Mouse (Mus musculus): Measurements from ENCODE around the gene Slc1a1. TPM values are rescaled to one million over a fixed set of nuclear protein-coding genes. Genes with fewer than 3 reads are reported as not detected.
A peak's percentile ranks its signal among the peaks of the same experiment; 100 is the strongest.

Gene Slc1a1
- total RNA-seq (2014; rRNA removed) (0.27 TPM in 1 of 2 replicates, not detected in the other), polyA plus RNA-seq (2012; rRNA removed) (not detected in 2 replicates)

DNA sequence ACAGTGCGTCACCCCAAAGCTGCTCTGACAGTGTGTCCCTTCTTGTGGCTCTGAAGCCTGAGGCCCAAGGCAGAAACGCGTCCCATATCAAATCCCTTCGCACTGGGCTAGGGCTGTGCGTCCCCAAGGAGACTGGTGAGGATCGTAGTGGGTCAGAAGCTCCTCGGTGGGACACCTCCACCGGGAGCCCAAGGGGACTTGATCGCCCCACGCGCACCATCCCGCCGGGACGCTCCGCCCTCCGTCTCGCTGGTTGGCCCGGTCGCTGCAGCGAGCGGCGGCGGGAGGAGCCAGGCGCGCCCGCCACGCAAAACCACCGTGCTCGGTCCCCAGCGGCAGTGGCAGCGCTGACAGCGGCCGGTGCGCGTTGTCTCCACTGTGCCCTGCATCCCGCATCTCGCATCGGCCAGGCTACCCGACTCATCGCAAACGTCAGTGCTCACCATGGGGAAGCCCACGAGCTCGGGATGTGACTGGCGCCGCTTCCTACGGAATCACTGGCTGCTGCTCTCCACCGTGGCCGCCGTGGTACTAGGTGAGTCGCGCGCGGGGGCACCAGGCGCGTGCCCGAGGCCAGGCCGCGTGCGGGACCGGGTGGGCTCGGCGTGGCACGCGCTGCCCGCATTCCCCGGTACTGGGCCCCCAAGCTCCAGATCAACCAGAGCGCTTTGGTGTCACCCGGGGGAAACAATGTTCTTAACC is at the start of gene Slc1a1:
Gene Slc1a1, plus strand, starts transcription at position 252 of the 702 bp plus-strand sequence.
- WGBS, result 1% methylated on average over 67 of the region's 68 CpGs

GRCm38 (mm10) chr19:28790196-28790595 is 44.7 kb upstream of the Slc1a1 start:
- no peaks in the 10 kb centered on the region for H3K36me3 ChIP-seq (ENCODE audit: control insufficient read depth, insufficient read depth, low read length)
- no peaks in the 10 kb centered on the region for H3K79me2 ChIP-seq (ENCODE audit: control insufficient read depth, insufficient read depth, low read length)
- 70% methylated on average over 1 of the region's 1 CpGs for WGBS
- H3K27me3 ChIP-seq (ENCODE audit: control insufficient read depth, insufficient read depth, low read length), result no peaks in the 10 kb centered on the region
- no peak overlapping the region for H3K4me3 ChIP-seq (ENCODE audit: insufficient read depth, low read depth, low read length)
- H3K27ac ChIP-seq (replicated peaks; ENCODE audit: insufficient read depth, low read depth, low read length), result no peak overlapping the region
- H3K4me1 ChIP-seq (ENCODE audit: control insufficient read depth, insufficient read depth, low read length), result no peaks in the 10 kb centered on the region
- no peak for TF ChIP-seq CTCF (IDR thresholded peaks at IDR 0.05; ENCODE audit: low read depth, low read length)
- H3K9ac ChIP-seq (ENCODE audit: low read depth, low read length), result no peak overlapping the region
- DNase-seq (ENCODE audit: extremely low read depth, low read depth, low spot score), result no peak

More for the DNA sequence above, at the start of gene Slc1a1:
- H3K4me1 ChIP-seq (ENCODE audit: control insufficient read depth, insufficient read depth, low read length), result peaks cover 3% of the 10 kb centered on the region; the same call in 1 of the 2 replicates
- peak within 1 kb of the TSS; percentile 74 for H3K4me3 ChIP-seq (ENCODE audit: insufficient read depth, low read depth, low read length)
- H3K27me3 ChIP-seq (ENCODE audit: control insufficient read depth, insufficient read depth, low read length), result peaks cover 7% of the 10 kb centered on the region
- no peaks in the 10 kb centered on the region for H3K36me3 ChIP-seq (ENCODE audit: control insufficient read depth, insufficient read depth, low read length)
- no peak for DNase-seq (ENCODE audit: extremely low read depth, low read depth, low spot score)
- H3K27ac ChIP-seq (replicated peaks; ENCODE audit: insufficient read depth, low read depth, low read length), result no peak within 1 kb of the TSS
- TF ChIP-seq POLR2A (IDR thresholded peaks at IDR 0.05; ENCODE audit: extremely low read depth, insufficient read depth, low read length), result no peak
- TF ChIP-seq CTCF (IDR thresholded peaks at IDR 0.05; ENCODE audit: low read depth, low read length), result no peak
- peak within 1 kb of the TSS; percentile 37; the same call in 1 of the 2 replicates for H3K9ac ChIP-seq (ENCODE audit: low read depth, low read length)
- no peaks in the 10 kb centered on the region for H3K79me2 ChIP-seq (ENCODE audit: control insufficient read depth, insufficient read depth, low read length)

- 36% methylated on average over 2 of the region's 2 CpGs for WGBS
- no peaks in the 10 kb centered on the region for H3K36me3 ChIP-seq (ENCODE audit: control insufficient read depth, insufficient read depth, low read length)
- H3K27me3 ChIP-seq (ENCODE audit: control insufficient read depth, insufficient read depth, low read length), result no peaks in the 10 kb centered on the region
- H3K27ac ChIP-seq (replicated peaks; ENCODE audit: insufficient read depth, low read depth, low read length), result no peak overlapping the region
- no peaks in the 10 kb centered on the region for H3K4me1 ChIP-seq (ENCODE audit: control insufficient read depth, insufficient read depth, low read length)
- H3K9ac ChIP-seq (ENCODE audit: low read depth, low read length), result no peak overlapping the region
- TF ChIP-seq CTCF (IDR thresholded peaks at IDR 0.05; ENCODE audit: low read depth, low read length), result no peak
- no peak for TF ChIP-seq POLR2A (IDR thresholded peaks at IDR 0.05; ENCODE audit: extremely low read depth, insufficient read depth, low read length)
- DNase-seq (ENCODE audit: extremely low read depth, low read depth, low spot score), result no peak
- H3K4me3 ChIP-seq (ENCODE audit: insufficient read depth, low read depth, low read length), result no peak overlapping the region
- H3K79me2 ChIP-seq (ENCODE audit: control insufficient read depth, insufficient read depth, low read length), result no peaks in the 10 kb centered on the region
Observed at GRCm38 (mm10) chr19:28793307-28793706, 41.5 kb upstream of the Slc1a1 start.

DNA sequence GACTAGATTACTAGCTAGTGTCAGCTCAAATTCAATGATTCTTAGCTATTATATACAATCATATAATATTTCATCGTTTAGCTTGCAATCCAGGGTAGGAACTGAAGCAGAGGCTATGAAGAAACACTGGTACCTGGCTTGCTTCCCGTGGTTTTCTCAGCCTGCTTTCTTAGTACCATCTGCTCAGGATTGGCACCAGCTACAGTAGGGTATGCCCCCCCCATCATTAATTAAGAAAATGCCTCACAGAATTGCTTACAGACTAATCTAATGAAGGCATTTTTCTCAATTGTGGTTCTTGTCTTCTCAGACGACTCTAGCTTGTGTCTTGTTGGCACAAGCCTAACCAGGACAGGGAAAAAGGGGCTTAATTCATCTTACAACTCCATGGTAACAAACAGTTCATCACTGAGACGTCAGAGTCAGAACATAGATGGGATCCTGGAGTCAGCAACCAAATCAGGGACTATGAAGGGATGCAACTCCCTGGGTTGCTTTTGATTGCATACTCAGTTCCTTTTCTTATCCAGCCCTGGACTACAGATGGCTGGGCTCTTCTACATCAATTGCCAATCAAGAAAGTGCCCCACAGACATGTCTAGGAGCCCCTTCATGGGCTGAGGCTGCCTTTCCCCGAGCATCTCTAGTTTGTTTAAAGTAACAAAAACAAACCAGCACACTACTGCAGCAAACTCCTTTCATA is 38.6 kb upstream of the Slc1a1 start:
- no peak overlapping the region for H3K9ac ChIP-seq (ENCODE audit: low read depth, low read length)
- no peaks in the 10 kb centered on the region for H3K27me3 ChIP-seq (ENCODE audit: control insufficient read depth, insufficient read depth, low read length)
- TF ChIP-seq CTCF (IDR thresholded peaks at IDR 0.05; ENCODE audit: low read depth, low read length), result no peak
- no peak for TF ChIP-seq POLR2A (IDR thresholded peaks at IDR 0.05; ENCODE audit: extremely low read depth, insufficient read depth, low read length)
- no peaks in the 10 kb centered on the region for H3K36me3 ChIP-seq (ENCODE audit: control insufficient read depth, insufficient read depth, low read length)
- H3K4me1 ChIP-seq (ENCODE audit: control insufficient read depth, insufficient read depth, low read length), result no peaks in the 10 kb centered on the region
- H3K79me2 ChIP-seq (ENCODE audit: control insufficient read depth, insufficient read depth, low read length), result no peaks in the 10 kb centered on the region
- 73% methylated on average over 5 of the region's 5 CpGs for WGBS
- no peak overlapping the region for H3K27ac ChIP-seq (replicated peaks; ENCODE audit: insufficient read depth, low read depth, low read length)
- no peak for DNase-seq (ENCODE audit: extremely low read depth, low read depth, low spot score)
- H3K4me3 ChIP-seq (ENCODE audit: insufficient read depth, low read depth, low read length), result no peak overlapping the region

DNA sequence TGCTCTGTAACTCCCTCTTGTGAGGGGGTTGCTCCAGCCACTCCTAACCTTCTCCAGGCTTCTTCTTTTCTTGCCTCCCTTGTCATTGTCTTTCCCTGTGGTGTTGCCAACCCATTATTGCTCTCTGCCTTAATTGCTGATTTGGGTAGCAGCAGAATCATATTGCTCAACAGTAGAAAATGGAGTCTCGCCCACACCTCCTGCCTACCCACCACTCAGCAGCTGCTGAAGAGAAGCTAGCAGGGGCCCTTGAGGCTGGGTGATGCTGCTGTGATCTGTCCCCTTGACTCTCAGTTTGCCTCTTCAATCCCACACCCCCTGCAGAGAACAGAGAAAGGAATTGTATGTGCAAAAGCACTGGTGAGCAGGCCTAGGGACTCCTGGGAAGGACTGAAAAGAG is 37.9 kb upstream of the Slc1a1 start:
- TF ChIP-seq CTCF (IDR thresholded peaks at IDR 0.05; ENCODE audit: low read depth, low read length) (no peak), POLR2A (IDR thresholded peaks at IDR 0.05; ENCODE audit: extremely low read depth, insufficient read depth, low read length) (no peak)
- H3K27ac ChIP-seq (replicated peaks; ENCODE audit: insufficient read depth, low read depth, low read length), result no peak overlapping the region
- 84% methylated on average over 1 of the region's 1 CpGs for WGBS

GRCm38 (mm10) chr19:28797611-28798010 is 37.2 kb upstream of the Slc1a1 start:
- Histone ChIP-seq H3K4me3 (ENCODE audit: insufficient read depth, low read depth, low read length) (no peak overlapping the region), H3K79me2 (ENCODE audit: control insufficient read depth, insufficient read depth, low read length) (no peaks in the 10 kb centered on the region), H3K4me1 (ENCODE audit: control insufficient read depth, insufficient read depth, low read length) (no peaks in the 10 kb centered on the region), H3K27me3 (ENCODE audit: control insufficient read depth, insufficient read depth, low read length) (no peaks in the 10 kb centered on the region), H3K27ac (replicated peaks; ENCODE audit: insufficient read depth, low read depth, low read length) (no peak overlapping the region), H3K9ac (ENCODE audit: low read depth, low read length) (no peak overlapping the region), H3K36me3 (ENCODE audit: control insufficient read depth, insufficient read depth, low read length) (no peaks in the 10 kb centered on the region)
- TF ChIP-seq POLR2A (IDR thresholded peaks at IDR 0.05; ENCODE audit: extremely low read depth, insufficient read depth, low read length), result no peak
- TF ChIP-seq CTCF (IDR thresholded peaks at IDR 0.05; ENCODE audit: low read depth, low read length), result no peak
- WGBS, result 93% methylated on average over 6 of the region's 6 CpGs
- no peak for DNase-seq (ENCODE audit: extremely low read depth, low read depth, low spot score)

More for the DNA sequence above, 37.9 kb upstream of the Slc1a1 start:
- no peak overlapping the region for H3K9ac ChIP-seq (ENCODE audit: low read depth, low read length)
- H3K4me1 ChIP-seq (ENCODE audit: control insufficient read depth, insufficient read depth, low read length), result no peaks in the 10 kb centered on the region
- no peaks in the 10 kb centered on the region for H3K27me3 ChIP-seq (ENCODE audit: control insufficient read depth, insufficient read depth, low read length)
- H3K79me2 ChIP-seq (ENCODE audit: control insufficient read depth, insufficient read depth, low read length), result no peaks in the 10 kb centered on the region
- no peak for DNase-seq (ENCODE audit: extremely low read depth, low read depth, low spot score)
- no peaks in the 10 kb centered on the region for H3K36me3 ChIP-seq (ENCODE audit: control insufficient read depth, insufficient read depth, low read length)
- no peak overlapping the region for H3K4me3 ChIP-seq (ENCODE audit: insufficient read depth, low read depth, low read length)
